Mouse (Mus musculus) liver, postnatal 0 days (tissue): Measurements from ENCODE around the gene Hist1h2bk.

ENCODE experiments used
- CTCF ChIP-seq: sonication (generic); IDR thresholded peaks from 2 replicates; pipeline ENCODE4 v1.5.1; 2016; ENCODE audit warnings: antibody characterized with exemption, low read depth
- EP300 ChIP-seq: IDR thresholded peaks from 2 replicates; pipeline ENCODE4 v1.6.1; 2016; ENCODE audit warnings: antibody characterized with exemption, low read depth, mild to moderate bottlenecking

DNA sequence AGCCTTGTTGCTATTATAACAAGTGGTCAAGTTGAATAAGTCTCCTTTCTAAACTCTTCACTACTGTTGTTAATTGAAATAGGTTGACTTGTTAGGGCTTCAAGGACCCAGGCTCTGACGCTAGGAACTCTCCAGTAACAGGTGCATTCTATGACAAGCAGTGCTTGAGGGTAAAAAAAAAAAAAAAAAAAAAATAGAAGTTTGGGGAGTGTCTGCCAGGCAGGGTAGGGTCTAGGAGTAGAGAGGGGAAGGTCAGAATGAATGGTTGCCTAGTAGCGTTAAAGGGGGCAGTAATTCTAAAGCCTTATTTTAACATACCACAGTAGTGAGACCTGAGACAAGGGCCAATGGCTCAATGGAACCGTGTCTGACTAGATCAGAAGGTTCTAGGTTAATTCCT, 37.3 kb upstream of the Hist1h2bk start:
- TF ChIP-seq CTCF, result no peak
- no peak for TF ChIP-seq EP300
